Mouse (Mus musculus): ENCODE measurements around the gene Tex48. TPM values are rescaled to one million over a fixed set of nuclear protein-coding genes. Genes with fewer than 3 reads are reported as not detected.

The Tex48 gene
- polyA plus RNA-seq, 1 experiment from 2014 or later = not detected

GRCm38 (mm10) chr4:63643956-63644726 lies 21.9 kb upstream of the Tex48 start:
- Histone ChIP-seq H3K9me3 (ENCODE audit: control insufficient read depth, low read length) (no peaks in the 10 kb centered on the region), H3K4me2 (no peak overlapping the region), H3K4me3 (ENCODE audit: low read depth, low read length) (no peak overlapping the region), H3K27me3 (replicated peaks; ENCODE audit: control insufficient read depth, insufficient read depth, low read length) (no peaks in the 10 kb centered on the region), H3K27ac (ENCODE audit: low read depth, low read length) (no peak overlapping the region), H3K9ac (ENCODE audit: low read depth, low read length) (no peak overlapping the region), H3K4me1 (replicated peaks; ENCODE audit: control insufficient read depth, insufficient read depth, low read length) (no peaks in the 10 kb centered on the region), H3K36me3 (ENCODE audit: control insufficient read depth, insufficient read depth, low read length) (no peaks in the 10 kb centered on the region)
- DNase-seq (ENCODE audit: low spot score) (no peak), ATAC-seq (replicated peaks; ENCODE audit: low FRiP score) (no peak)

- Histone ChIP-seq H3K4me2 (no peak overlapping the region), H3K4me1 (replicated peaks; ENCODE audit: control insufficient read depth, insufficient read depth, low read length) (no peaks in the 10 kb centered on the region), H3K4me3 (ENCODE audit: low read depth, low read length) (no peak overlapping the region), H3K9ac (ENCODE audit: low read depth, low read length) (no peak overlapping the region), H3K27me3 (replicated peaks; ENCODE audit: control insufficient read depth, insufficient read depth, low read length) (no peaks in the 10 kb centered on the region), H3K27ac (ENCODE audit: low read depth, low read length) (no peak overlapping the region), H3K36me3 (ENCODE audit: control insufficient read depth, insufficient read depth, low read length) (no peaks in the 10 kb centered on the region), H3K9me3 (ENCODE audit: control insufficient read depth, low read length) (no peaks in the 10 kb centered on the region)
- DNase-seq (ENCODE audit: low spot score) = no peak
- ATAC-seq (replicated peaks; ENCODE audit: low FRiP score) = no peak
- 58% methylated on average over 2 of the region's 2 CpGs for WGBS
Measured at GRCm38 (mm10) chr4:63639842-63640241, 17.6 kb upstream of the Tex48 start.

- no peaks in the 10 kb centered on the region for H3K4me1 ChIP-seq (replicated peaks; ENCODE audit: control insufficient read depth, insufficient read depth, low read length)
- WGBS = 48% methylated on average over 1 of the region's 1 CpGs
- no peaks in the 10 kb centered on the region for H3K9me3 ChIP-seq (ENCODE audit: control insufficient read depth, low read length)
- no peak overlapping the region for H3K9ac ChIP-seq (ENCODE audit: low read depth, low read length)
- H3K4me2 ChIP-seq = no peak overlapping the region
- DNase-seq (ENCODE audit: low spot score) = no peak
- no peak overlapping the region for H3K4me3 ChIP-seq (ENCODE audit: low read depth, low read length)
- H3K36me3 ChIP-seq (ENCODE audit: control insufficient read depth, insufficient read depth, low read length) = no peaks in the 10 kb centered on the region
- no peaks in the 10 kb centered on the region for H3K27me3 ChIP-seq (replicated peaks; ENCODE audit: control insufficient read depth, insufficient read depth, low read length)
- no peak overlapping the region for H3K27ac ChIP-seq (ENCODE audit: low read depth, low read length)
- ATAC-seq (replicated peaks; ENCODE audit: low FRiP score) = no peak
Measured at GRCm38 (mm10) chr4:63638603-63639002, 16.4 kb upstream of the Tex48 start.

GRCm38 (mm10) chr4:63633181-63633580 lies 11.0 kb upstream of the Tex48 start:
- Histone ChIP-seq H3K27ac (ENCODE audit: low read depth, low read length) (no peak overlapping the region), H3K36me3 (ENCODE audit: control insufficient read depth, insufficient read depth, low read length) (no peaks in the 10 kb centered on the region)
- no peak for ATAC-seq (replicated peaks; ENCODE audit: low FRiP score)

GRCm38 (mm10) chr4:63627111-63627510 lies 4.9 kb upstream of the Tex48 start:
- ATAC-seq (replicated peaks; ENCODE audit: low FRiP score) (no peak), DNase-seq (ENCODE audit: low spot score) (no peak)
- 78% methylated on average over 8 of the region's 8 CpGs for WGBS

More at GRCm38 (mm10) chr4:63633181-63633580, 11.0 kb upstream of the Tex48 start:
- no peak overlapping the region for H3K4me3 ChIP-seq (ENCODE audit: low read depth, low read length)
- DNase-seq (ENCODE audit: low spot score) = no peak
- 69% methylated on average over 2 of the region's 2 CpGs for WGBS
- H3K9me3 ChIP-seq (ENCODE audit: control insufficient read depth, low read length) = no peaks in the 10 kb centered on the region
- H3K4me2 ChIP-seq = no peak overlapping the region
- no peaks in the 10 kb centered on the region for H3K4me1 ChIP-seq (replicated peaks; ENCODE audit: control insufficient read depth, insufficient read depth, low read length)
- H3K27me3 ChIP-seq (replicated peaks; ENCODE audit: control insufficient read depth, insufficient read depth, low read length) = no peaks in the 10 kb centered on the region
- no peak overlapping the region for H3K9ac ChIP-seq (ENCODE audit: low read depth, low read length)

GRCm38 (mm10) chr4:63625563-63626080 lies 3.4 kb upstream of the Tex48 start:
- no peaks in the 10 kb centered on the region for H3K9me3 ChIP-seq (ENCODE audit: control insufficient read depth, low read length)
- DNase-seq (ENCODE audit: low spot score) = no peak

More at GRCm38 (mm10) chr4:63627111-63627510, 4.9 kb upstream of the Tex48 start:
- Histone ChIP-seq H3K4me1 (replicated peaks; ENCODE audit: control insufficient read depth, insufficient read depth, low read length) (no peaks in the 10 kb centered on the region), H3K9ac (ENCODE audit: low read depth, low read length) (no peak overlapping the region), H3K4me2 (no peak overlapping the region), H3K9me3 (ENCODE audit: control insufficient read depth, low read length) (no peaks in the 10 kb centered on the region), H3K4me3 (ENCODE audit: low read depth, low read length) (no peak overlapping the region), H3K27ac (ENCODE audit: low read depth, low read length) (no peak overlapping the region), H3K36me3 (ENCODE audit: control insufficient read depth, insufficient read depth, low read length) (no peaks in the 10 kb centered on the region), H3K27me3 (replicated peaks; ENCODE audit: control insufficient read depth, insufficient read depth, low read length) (no peaks in the 10 kb centered on the region)

GRCm38 (mm10) chr4:63621861-63622260 lies 367 bp downstream of the Tex48 start:
- Histone ChIP-seq H3K27ac (ENCODE audit: low read depth, low read length) (no peak overlapping the region), H3K4me2 (no peak overlapping the region), H3K4me3 (ENCODE audit: low read depth, low read length) (no peak overlapping the region), H3K9ac (ENCODE audit: low read depth, low read length) (no peak overlapping the region), H3K4me1 (replicated peaks; ENCODE audit: control insufficient read depth, insufficient read depth, low read length) (no peaks in the 10 kb centered on the region), H3K36me3 (ENCODE audit: control insufficient read depth, insufficient read depth, low read length) (no peaks in the 10 kb centered on the region), H3K27me3 (replicated peaks; ENCODE audit: control insufficient read depth, insufficient read depth, low read length) (no peaks in the 10 kb centered on the region), H3K9me3 (ENCODE audit: control insufficient read depth, low read length) (no peaks in the 10 kb centered on the region)
- DNase-seq (ENCODE audit: low spot score) (no peak), ATAC-seq (replicated peaks; ENCODE audit: low FRiP score) (no peak)
- WGBS = 71% methylated on average over 2 of the region's 2 CpGs

More at GRCm38 (mm10) chr4:63625563-63626080, 3.4 kb upstream of the Tex48 start:
- H3K4me1 ChIP-seq (replicated peaks; ENCODE audit: control insufficient read depth, insufficient read depth, low read length) = no peaks in the 10 kb centered on the region
- ATAC-seq (replicated peaks; ENCODE audit: low FRiP score) = no peak
- H3K27me3 ChIP-seq (replicated peaks; ENCODE audit: control insufficient read depth, insufficient read depth, low read length) = no peaks in the 10 kb centered on the region
- no peaks in the 10 kb centered on the region for H3K36me3 ChIP-seq (ENCODE audit: control insufficient read depth, insufficient read depth, low read length)
- no peak overlapping the region for H3K4me3 ChIP-seq (ENCODE audit: low read depth, low read length)
- H3K4me2 ChIP-seq = no peak overlapping the region
- H3K27ac ChIP-seq (ENCODE audit: low read depth, low read length) = no peak overlapping the region
- WGBS = 33% methylated on average over 3 of the region's 3 CpGs
- no peak overlapping the region for H3K9ac ChIP-seq (ENCODE audit: low read depth, low read length)

GRCm38 (mm10) chr4:63608391-63608790 lies 13.8 kb downstream of the Tex48 start:
- Histone ChIP-seq H3K27me3 (replicated peaks; ENCODE audit: control insufficient read depth, insufficient read depth, low read length) (no peaks in the 10 kb centered on the region), H3K4me3 (ENCODE audit: low read depth, low read length) (no peak overlapping the region), H3K27ac (ENCODE audit: low read depth, low read length) (no peak overlapping the region), H3K9ac (ENCODE audit: low read depth, low read length) (no peak overlapping the region), H3K4me1 (replicated peaks; ENCODE audit: control insufficient read depth, insufficient read depth, low read length) (no peaks in the 10 kb centered on the region), H3K4me2 (no peak overlapping the region), H3K36me3 (ENCODE audit: control insufficient read depth, insufficient read depth, low read length) (no peaks in the 10 kb centered on the region), H3K9me3 (ENCODE audit: control insufficient read depth, low read length) (no peaks in the 10 kb centered on the region)
- DNase-seq (ENCODE audit: low spot score) (no peak), ATAC-seq (replicated peaks; ENCODE audit: low FRiP score) (no peak)
- WGBS = 82% methylated on average over 7 of the region's 7 CpGs

GRCm38 (mm10) chr4:63605968-63606367 lies 16.3 kb downstream of the Tex48 start:
- WGBS = 67% methylated on average over 1 of the region's 1 CpGs
- Histone ChIP-seq H3K27me3 (replicated peaks; ENCODE audit: control insufficient read depth, insufficient read depth, low read length) (no peaks in the 10 kb centered on the region), H3K36me3 (ENCODE audit: control insufficient read depth, insufficient read depth, low read length) (no peaks in the 10 kb centered on the region), H3K4me2 (no peak overlapping the region), H3K27ac (ENCODE audit: low read depth, low read length) (no peak overlapping the region), H3K4me3 (ENCODE audit: low read depth, low read length) (no peak overlapping the region), H3K9ac (ENCODE audit: low read depth, low read length) (no peak overlapping the region), H3K4me1 (replicated peaks; ENCODE audit: control insufficient read depth, insufficient read depth, low read length) (no peaks in the 10 kb centered on the region), H3K9me3 (ENCODE audit: control insufficient read depth, low read length) (no peaks in the 10 kb centered on the region)
- DNase-seq (ENCODE audit: low spot score) (no peak), ATAC-seq (replicated peaks; ENCODE audit: low FRiP score) (no peak)

Measured in liver, embryonic 11.5 days (tissue).